Mouse (Mus musculus) urinary bladder, adult 2 months (tissue): ENCODE results near the gene Rtl5. TPM values are rescaled to one million over a fixed set of nuclear protein-coding genes. Genes with fewer than 3 reads are reported as not detected.
A peak's percentile ranks its signal among the peaks of the same experiment; 100 is the strongest.
"Not testable (repeated sequence)": the region's sequence is repeated elsewhere in the genome, so short reads cannot be mapped to it uniquely, and the experiment has no call there.

Experiments
- DNase-seq: peaks from one replicate; pipeline ENCODE4 v3.0.0; 2022; ENCODE audit warnings: low spot score
- polyA plus RNA-seq: library from polyadenylated mRNA; depleted of rRNA; stranded (reverse); fragments of >200 nt; gene quantifications from 2 replicates; pipeline ENCODE4 v1.2.3, GENCODE M21; 2012; rRNA removed

Gene Rtl5
- 4.7 and 7.0 TPM in 2 replicates for polyA plus RNA-seq

- DNase-seq = peak; percentile 23
Observed at GRCm38 (mm10) chrX:102070591-102071471, at the start of gene Rtl5. Rtl5 (minus strand) TSS chrX:102071304.

- peak; percentile 56 for DNase-seq
Observed at GRCm38 (mm10) chrX:102119042-102119864, 48.1 kb upstream of the Rtl5 start, which contains the start of gene Pin4. Pin4 (plus strand) TSS chrX:102119447.

GRCm38 (mm10) chrX:102115676-102116075, 44.6 kb upstream of the Rtl5 start:
- no peak for DNase-seq

GRCm38 (mm10) chrX:102109349-102109748, 38.2 kb upstream of the Rtl5 start:
- DNase-seq = not testable (repeated sequence)

- DNase-seq = not testable (repeated sequence)
Observed at GRCm38 (mm10) chrX:102103830-102104229, 32.7 kb upstream of the Rtl5 start.

- DNase-seq = no peak
Observed at GRCm38 (mm10) chrX:102101886-102102285, 30.8 kb upstream of the Rtl5 start.

GRCm38 (mm10) chrX:102094381-102094904, 23.3 kb upstream of the Rtl5 start:
- DNase-seq = no peak

GRCm38 (mm10) chrX:102090605-102091004, 19.5 kb upstream of the Rtl5 start:
- no peak for DNase-seq

- DNase-seq = no peak
Observed at GRCm38 (mm10) chrX:102085798-102086443, 14.8 kb upstream of the Rtl5 start.

GRCm38 (mm10) chrX:102082340-102082739, 11.2 kb upstream of the Rtl5 start:
- DNase-seq = no peak

GRCm38 (mm10) chrX:102081573-102082279, 10.6 kb upstream of the Rtl5 start:
- DNase-seq = no peak

- DNase-seq = no peak
Observed at GRCm38 (mm10) chrX:102081076-102081475, 10.0 kb upstream of the Rtl5 start.

GRCm38 (mm10) chrX:102076886-102077765, 6.0 kb upstream of the Rtl5 start:
- DNase-seq = no peak

GRCm38 (mm10) chrX:102075158-102075557, 4.1 kb upstream of the Rtl5 start:
- DNase-seq = no peak

- no peak for DNase-seq
Observed at GRCm38 (mm10) chrX:102074435-102074834, 3.3 kb upstream of the Rtl5 start.

GRCm38 (mm10) chrX:102073605-102074325, 2.7 kb upstream of the Rtl5 start:
- no peak for DNase-seq

- DNase-seq = no peak
Observed at GRCm38 (mm10) chrX:102071517-102071916, 413 bp upstream of the Rtl5 start.

- no peak for DNase-seq
Observed at GRCm38 (mm10) chrX:102068811-102069540, 2.1 kb downstream of the Rtl5 start.

- DNase-seq = no peak
Observed at GRCm38 (mm10) chrX:102067118-102067517, 4.0 kb downstream of the Rtl5 start.
